Mouse (Mus musculus): Measurements from ENCODE around the gene Fstl4. TPM values are rescaled to one million over a fixed set of nuclear protein-coding genes. Genes with fewer than 3 reads are reported as not detected.

The Fstl4 gene
- polyA plus RNA-seq, 1 experiment from 2014 or later = 6.6 TPM

- no peaks in the 10 kb centered on the region for H3K9me3 ChIP-seq (replicated peaks; ENCODE audit: control insufficient read depth, low read length)
- H3K4me3 ChIP-seq (ENCODE audit: low read length) = no peak overlapping the region
- H3K9ac ChIP-seq (ENCODE audit: low read length) = no peak overlapping the region
- H3K36me3 ChIP-seq (ENCODE audit: control insufficient read depth, insufficient read depth) = no peaks in the 10 kb centered on the region
- WGBS = 38% methylated on average over 4 of the region's 4 CpGs
- H3K4me2 ChIP-seq (ENCODE audit: low read depth, low read length) = no peak overlapping the region
- no peaks in the 10 kb centered on the region for H3K27me3 ChIP-seq (ENCODE audit: control insufficient read depth, insufficient read depth, low read length)
- no peak for ATAC-seq (replicated peaks; ENCODE audit: extremely low read depth, insufficient read depth, low FRiP score)
- no peaks in the 10 kb centered on the region for H3K4me1 ChIP-seq (ENCODE audit: control insufficient read depth, insufficient read depth, low read length)
- H3K27ac ChIP-seq (ENCODE audit: low read length) = no peak overlapping the region
These were observed 381.9 kb downstream of the Fstl4 start for GRCm38 (mm10) chr11:53146290-53146689.

- Histone ChIP-seq H3K9ac (ENCODE audit: low read length) (no peak overlapping the region), H3K27me3 (ENCODE audit: control insufficient read depth, insufficient read depth, low read length) (no peaks in the 10 kb centered on the region), H3K4me3 (ENCODE audit: low read length) (no peak overlapping the region), H3K4me1 (ENCODE audit: control insufficient read depth, insufficient read depth, low read length) (no peaks in the 10 kb centered on the region), H3K4me2 (ENCODE audit: low read depth, low read length) (no peak overlapping the region), H3K36me3 (ENCODE audit: control insufficient read depth, insufficient read depth) (no peaks in the 10 kb centered on the region), H3K27ac (ENCODE audit: low read length) (no peak overlapping the region), H3K9me3 (replicated peaks; ENCODE audit: control insufficient read depth, low read length) (no peaks in the 10 kb centered on the region)
- no peak for ATAC-seq (replicated peaks; ENCODE audit: extremely low read depth, insufficient read depth, low FRiP score)
- 79% methylated on average over 7 of the region's 7 CpGs for WGBS
These were observed 392.0 kb downstream of the Fstl4 start for GRCm38 (mm10) chr11:53156463-53156862.

- H3K27me3 ChIP-seq (ENCODE audit: control insufficient read depth, insufficient read depth, low read length) = no peaks in the 10 kb centered on the region
- no peak overlapping the region for H3K4me2 ChIP-seq (ENCODE audit: low read depth, low read length)
- no peak overlapping the region for H3K27ac ChIP-seq (ENCODE audit: low read length)
- H3K36me3 ChIP-seq (ENCODE audit: control insufficient read depth, insufficient read depth) = no peaks in the 10 kb centered on the region
- no peak for ATAC-seq (replicated peaks; ENCODE audit: extremely low read depth, insufficient read depth, low FRiP score)
- no peak overlapping the region for H3K9ac ChIP-seq (ENCODE audit: low read length)
- no peak overlapping the region for H3K4me3 ChIP-seq (ENCODE audit: low read length)
- no peaks in the 10 kb centered on the region for H3K4me1 ChIP-seq (ENCODE audit: control insufficient read depth, insufficient read depth, low read length)
- 67% methylated on average over 6 of the region's 6 CpGs for WGBS
- H3K9me3 ChIP-seq (replicated peaks; ENCODE audit: control insufficient read depth, low read length) = no peaks in the 10 kb centered on the region
These were observed 393.3 kb downstream of the Fstl4 start for GRCm38 (mm10) chr11:53157621-53158259.

- H3K9me3 ChIP-seq (replicated peaks; ENCODE audit: control insufficient read depth, low read length) = no peaks in the 10 kb centered on the region
- H3K4me3 ChIP-seq (ENCODE audit: low read length) = no peak overlapping the region
- no peak for ATAC-seq (replicated peaks; ENCODE audit: extremely low read depth, insufficient read depth, low FRiP score)
- no peak overlapping the region for H3K27ac ChIP-seq (ENCODE audit: low read length)
- H3K4me2 ChIP-seq (ENCODE audit: low read depth, low read length) = no peak overlapping the region
- no peaks in the 10 kb centered on the region for H3K36me3 ChIP-seq (ENCODE audit: control insufficient read depth, insufficient read depth)
- H3K4me1 ChIP-seq (ENCODE audit: control insufficient read depth, insufficient read depth, low read length) = no peaks in the 10 kb centered on the region
- no peaks in the 10 kb centered on the region for H3K27me3 ChIP-seq (ENCODE audit: control insufficient read depth, insufficient read depth, low read length)
- 84% methylated on average over 6 of the region's 6 CpGs for WGBS
- H3K9ac ChIP-seq (ENCODE audit: low read length) = no peak overlapping the region
These were observed 398.0 kb downstream of the Fstl4 start for GRCm38 (mm10) chr11:53162385-53162784.

GRCm38 (mm10) chr11:53166478-53166877 is 402.0 kb downstream of the Fstl4 start:
- H3K9me3 ChIP-seq (replicated peaks; ENCODE audit: control insufficient read depth, low read length) = no peaks in the 10 kb centered on the region
- H3K36me3 ChIP-seq (ENCODE audit: control insufficient read depth, insufficient read depth) = no peaks in the 10 kb centered on the region
- no peak for ATAC-seq (replicated peaks; ENCODE audit: extremely low read depth, insufficient read depth, low FRiP score)
- no peak overlapping the region for H3K4me3 ChIP-seq (ENCODE audit: low read length)
- no peak overlapping the region for H3K27ac ChIP-seq (ENCODE audit: low read length)
- H3K4me1 ChIP-seq (ENCODE audit: control insufficient read depth, insufficient read depth, low read length) = no peaks in the 10 kb centered on the region
- WGBS = 68% methylated on average over 2 of the region's 2 CpGs
- no peaks in the 10 kb centered on the region for H3K27me3 ChIP-seq (ENCODE audit: control insufficient read depth, insufficient read depth, low read length)
- H3K4me2 ChIP-seq (ENCODE audit: low read depth, low read length) = no peak overlapping the region
- no peak overlapping the region for H3K9ac ChIP-seq (ENCODE audit: low read length)

GRCm38 (mm10) chr11:53182177-53182852 is 417.9 kb downstream of the Fstl4 start:
- no peaks in the 10 kb centered on the region for H3K36me3 ChIP-seq (ENCODE audit: control insufficient read depth, insufficient read depth)
- WGBS = 70% methylated on average over 13 of the region's 13 CpGs

GRCm38 (mm10) chr11:53182858-53183257 is 418.4 kb downstream of the Fstl4 start:
- H3K4me3 ChIP-seq (ENCODE audit: low read length) = no peak overlapping the region
- H3K4me2 ChIP-seq (ENCODE audit: low read depth, low read length) = no peak overlapping the region
- no peaks in the 10 kb centered on the region for H3K36me3 ChIP-seq (ENCODE audit: control insufficient read depth, insufficient read depth)
- no peaks in the 10 kb centered on the region for H3K9me3 ChIP-seq (replicated peaks; ENCODE audit: control insufficient read depth, low read length)
- 44% methylated on average over 4 of the region's 4 CpGs for WGBS
- H3K27me3 ChIP-seq (ENCODE audit: control insufficient read depth, insufficient read depth, low read length) = no peaks in the 10 kb centered on the region
- no peak for ATAC-seq (replicated peaks; ENCODE audit: extremely low read depth, insufficient read depth, low FRiP score)
- no peak overlapping the region for H3K9ac ChIP-seq (ENCODE audit: low read length)
- H3K27ac ChIP-seq (ENCODE audit: low read length) = no peak overlapping the region
- H3K4me1 ChIP-seq (ENCODE audit: control insufficient read depth, insufficient read depth, low read length) = peaks cover 13% of the 10 kb centered on the region

More at GRCm38 (mm10) chr11:53182177-53182852, 417.9 kb downstream of the Fstl4 start:
- peaks cover 13% of the 10 kb centered on the region for H3K4me1 ChIP-seq (ENCODE audit: control insufficient read depth, insufficient read depth, low read length)
- H3K9me3 ChIP-seq (replicated peaks; ENCODE audit: control insufficient read depth, low read length) = no peaks in the 10 kb centered on the region
- no peak overlapping the region for H3K9ac ChIP-seq (ENCODE audit: low read length)
- H3K4me3 ChIP-seq (ENCODE audit: low read length) = no peak overlapping the region
- H3K27me3 ChIP-seq (ENCODE audit: control insufficient read depth, insufficient read depth, low read length) = no peaks in the 10 kb centered on the region
- no peak for ATAC-seq (replicated peaks; ENCODE audit: extremely low read depth, insufficient read depth, low FRiP score)
- no peak overlapping the region for H3K4me2 ChIP-seq (ENCODE audit: low read depth, low read length)
- no peak overlapping the region for H3K27ac ChIP-seq (ENCODE audit: low read length)

GRCm38 (mm10) chr11:53184046-53184445 is 419.6 kb downstream of the Fstl4 start:
- Histone ChIP-seq H3K4me1 (ENCODE audit: control insufficient read depth, insufficient read depth, low read length) (peaks cover 13% of the 10 kb centered on the region), H3K27ac (ENCODE audit: low read length) (no peak overlapping the region), H3K4me2 (ENCODE audit: low read depth, low read length) (no peak overlapping the region), H3K27me3 (ENCODE audit: control insufficient read depth, insufficient read depth, low read length) (no peaks in the 10 kb centered on the region), H3K9me3 (replicated peaks; ENCODE audit: control insufficient read depth, low read length) (no peaks in the 10 kb centered on the region), H3K36me3 (ENCODE audit: control insufficient read depth, insufficient read depth) (no peaks in the 10 kb centered on the region), H3K9ac (ENCODE audit: low read length) (no peak overlapping the region), H3K4me3 (ENCODE audit: low read length) (no peak overlapping the region)
- WGBS = 91% methylated on average over 7 of the region's 7 CpGs
- no peak for ATAC-seq (replicated peaks; ENCODE audit: extremely low read depth, insufficient read depth, low FRiP score)

- H3K4me2 ChIP-seq (ENCODE audit: low read depth, low read length) = no peak overlapping the region
- H3K4me1 ChIP-seq (ENCODE audit: control insufficient read depth, insufficient read depth, low read length) = peaks cover 13% of the 10 kb centered on the region
- H3K27me3 ChIP-seq (ENCODE audit: control insufficient read depth, insufficient read depth, low read length) = no peaks in the 10 kb centered on the region
- WGBS = 67% methylated on average over 5 of the region's 5 CpGs
- no peaks in the 10 kb centered on the region for H3K36me3 ChIP-seq (ENCODE audit: control insufficient read depth, insufficient read depth)
- no peak overlapping the region for H3K27ac ChIP-seq (ENCODE audit: low read length)
- no peak overlapping the region for H3K9ac ChIP-seq (ENCODE audit: low read length)
- no peak overlapping the region for H3K4me3 ChIP-seq (ENCODE audit: low read length)
- ATAC-seq (replicated peaks; ENCODE audit: extremely low read depth, insufficient read depth, low FRiP score) = no peak
- no peaks in the 10 kb centered on the region for H3K9me3 ChIP-seq (replicated peaks; ENCODE audit: control insufficient read depth, low read length)
These were observed 420.3 kb downstream of the Fstl4 start for GRCm38 (mm10) chr11:53184698-53185097.
